Mouse (Mus musculus) embryo, embryonic 11 days (tissue): ENCODE measurements around the gene Gm45618.
A peak's percentile ranks its signal among the peaks of the same experiment; 100 is the strongest.
"Not testable (repeated sequence)": the region's sequence is repeated elsewhere in the genome, so short reads cannot be mapped to it uniquely, and the experiment has no call there.

Source experiments
- DNase-seq: peaks from one replicate; pipeline ENCODE4 v3.0.0-alpha.2; 2015

The Gm45618 gene

GRCm38 (mm10) chr7:142120629-142121028, at the start of gene Gm45618:
Gene Gm45618, minus strand, starts transcription at chr7:142120729.
- not testable (repeated sequence) for DNase-seq

DNA sequence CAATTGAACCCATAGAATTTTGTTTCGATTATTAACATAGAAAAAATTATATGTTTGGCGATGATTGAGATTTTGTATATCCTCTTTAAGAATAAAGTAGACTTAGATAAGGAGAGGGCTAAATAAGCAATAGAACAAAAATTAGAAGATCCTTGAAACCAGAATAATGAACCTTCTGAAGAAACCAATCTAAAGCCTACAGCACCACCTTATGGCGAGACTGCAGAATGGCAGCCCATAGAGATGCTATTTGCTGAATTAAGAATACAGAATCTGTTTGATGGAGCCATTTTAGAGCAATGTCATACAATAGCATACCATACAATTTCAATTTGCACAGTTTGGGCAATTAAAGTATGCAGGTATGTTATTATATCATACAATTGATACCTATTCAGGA, 49.3 kb upstream of the Gm45618 start:
- peak; percentile 55 for DNase-seq

DNA sequence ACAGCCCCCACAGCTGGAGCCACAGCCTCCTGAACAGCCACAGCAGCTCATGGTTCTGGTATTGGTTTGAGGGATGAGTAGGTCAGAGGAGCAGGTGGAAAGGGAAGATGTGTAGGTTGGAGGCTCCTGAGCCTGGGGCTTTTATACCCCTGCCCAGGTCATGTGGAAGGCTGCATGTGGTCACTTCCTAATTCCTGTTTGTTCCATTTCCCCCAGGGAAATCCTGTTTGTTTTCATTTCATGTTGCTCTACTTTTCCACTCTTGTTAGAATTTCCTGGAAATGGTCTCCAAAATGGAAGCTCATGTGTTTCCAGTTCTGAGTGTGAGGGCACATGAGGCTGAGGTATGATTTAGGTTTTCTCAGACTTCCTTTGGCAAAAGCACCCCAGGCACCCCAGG, 45.1 kb upstream of the Gm45618 start, which contains the start of gene Gm4553:
Gene Gm4553 (minus strand): TSS at position 101 of the 400 bp plus-strand sequence.
- not testable (repeated sequence) for DNase-seq

DNA sequence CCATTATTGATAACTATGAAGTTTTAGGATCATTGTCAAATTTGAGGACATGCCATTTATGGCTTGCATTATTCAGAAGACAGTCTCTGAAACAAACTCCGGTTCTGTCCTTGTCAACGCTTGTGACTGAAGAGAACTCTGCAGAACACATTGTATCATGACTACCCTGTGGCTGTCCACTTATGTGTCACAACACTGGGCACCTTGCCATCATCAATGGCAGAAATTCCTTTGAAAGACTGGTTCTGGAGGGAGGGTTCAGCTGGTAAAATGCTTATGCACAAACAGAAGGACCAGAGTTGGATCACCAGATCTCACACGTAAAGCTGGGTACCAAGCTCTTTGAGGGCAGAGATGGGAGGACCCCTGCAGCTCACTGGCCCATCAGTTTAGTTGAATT, 38.8 kb upstream of the Gm45618 start:
- no peak for DNase-seq

- DNase-seq: not testable (repeated sequence)
Observed at GRCm38 (mm10) chr7:142157013-142157412, 36.5 kb upstream of the Gm45618 start, which contains the start of gene Gm29735. Gene Gm29735, minus strand, starts transcription at chr7:142157113.

DNA sequence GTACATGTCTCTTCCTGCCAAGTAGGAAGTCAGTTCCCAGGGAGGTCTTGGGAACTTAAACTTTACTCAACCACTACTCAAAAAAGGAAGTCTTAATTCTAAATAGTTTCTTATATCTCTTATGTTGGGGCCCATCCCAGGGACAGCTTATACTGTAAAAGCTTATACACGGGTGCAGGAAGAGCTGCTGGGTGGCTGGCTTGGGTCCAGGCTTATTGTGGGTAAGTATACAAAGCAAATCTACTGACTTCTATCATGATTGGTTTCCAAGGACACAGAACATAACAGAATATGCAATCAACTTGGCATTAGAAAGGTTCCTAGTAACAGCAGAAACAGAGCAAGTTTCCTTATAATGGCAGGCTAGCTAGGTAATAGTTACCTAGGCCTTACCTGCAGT, 34.8 kb upstream of the Gm45618 start:
- no peak for DNase-seq

- DNase-seq: no peak
Observed at GRCm38 (mm10) chr7:142152191-142152590, 31.7 kb upstream of the Gm45618 start.

DNA sequence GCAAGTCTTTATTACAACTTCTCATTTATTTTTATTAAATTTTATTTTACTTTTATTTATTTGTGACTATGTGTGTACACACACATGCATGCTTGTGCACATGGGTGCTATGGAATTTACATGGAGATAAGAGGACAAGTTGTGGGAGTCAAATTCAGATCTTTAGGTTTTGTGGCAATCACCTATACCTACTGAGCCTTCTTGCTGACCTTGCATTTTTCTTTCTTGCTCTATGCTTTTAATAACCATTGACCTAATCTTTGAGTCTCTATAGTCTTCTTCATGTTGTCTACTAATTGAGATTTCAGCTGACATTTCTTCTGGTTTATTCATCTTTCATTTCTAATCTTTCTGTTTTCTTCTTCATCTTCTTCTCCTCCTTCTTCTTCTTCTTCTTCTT, 28.1 kb upstream of the Gm45618 start:
- DNase-seq: no peak

DNA sequence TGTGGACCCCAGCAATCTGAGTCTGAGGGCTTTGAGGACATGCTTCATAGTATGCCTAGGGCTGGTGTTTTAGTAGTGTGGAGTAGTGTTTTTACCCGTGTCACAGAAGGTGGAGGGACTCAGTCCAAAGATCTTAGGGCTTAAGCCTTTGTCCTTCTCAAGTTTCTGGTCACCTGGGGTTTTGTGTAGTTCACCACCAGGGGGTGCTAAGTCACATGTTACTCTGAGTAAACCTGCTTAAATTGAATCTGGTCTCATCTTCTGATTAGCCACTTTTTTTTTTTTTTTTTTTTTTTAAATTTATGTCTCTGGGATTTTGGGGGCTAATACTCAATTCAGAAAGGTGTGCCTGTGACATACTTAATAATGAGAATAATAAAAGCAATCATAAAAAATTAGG, 25.5 kb upstream of the Gm45618 start:
- peak; percentile 86 for DNase-seq

DNA sequence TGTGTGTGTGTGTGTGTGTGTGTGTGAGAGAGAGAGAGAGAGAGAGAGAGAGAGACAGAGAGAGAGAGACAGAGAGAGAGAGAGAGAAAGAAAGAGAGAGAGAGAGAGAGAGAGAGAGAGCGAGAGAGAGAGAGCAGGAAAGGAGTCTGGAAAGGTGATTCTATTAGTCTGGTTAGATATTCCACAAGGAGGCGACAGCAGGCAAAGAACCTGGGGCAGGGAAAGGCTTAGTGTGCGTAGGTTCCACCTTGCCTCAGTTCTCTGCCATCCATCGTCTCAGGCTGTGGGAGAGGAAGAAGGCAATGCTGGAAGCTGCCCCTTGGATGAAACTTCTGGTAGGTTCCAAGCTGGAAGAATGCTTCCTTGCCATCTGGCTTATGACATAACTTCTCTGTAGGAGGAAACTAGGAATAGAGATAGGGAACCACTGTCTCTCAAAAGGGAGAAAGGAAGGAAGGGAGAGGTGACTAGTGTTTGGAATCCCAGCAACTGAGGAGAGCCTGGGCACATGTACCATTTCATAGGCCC, 24.9 kb upstream of the Gm45618 start:
- peak; percentile 8 for DNase-seq

DNA sequence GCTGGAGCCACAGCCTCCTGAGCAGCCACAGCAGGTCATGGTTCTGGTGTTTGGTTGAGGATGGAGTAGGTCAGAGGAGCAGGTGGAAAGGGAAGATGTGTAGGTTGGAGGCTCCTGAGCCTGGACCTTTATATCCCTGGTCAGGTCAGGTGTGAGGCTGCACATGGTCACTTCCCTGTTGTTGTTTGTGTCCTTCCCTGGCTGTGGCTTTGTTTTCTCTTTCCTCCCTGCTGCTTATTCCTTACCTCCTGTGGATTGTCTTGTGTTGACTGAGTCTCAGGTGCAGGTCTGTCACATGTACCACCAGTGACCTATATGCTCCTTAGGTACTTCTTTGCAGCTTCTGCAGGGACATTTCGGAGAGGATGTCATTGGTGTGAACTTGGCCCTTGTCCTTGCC, 24.0 kb upstream of the Gm45618 start, which contains the start of gene Gm45337:
Gene Gm45337 (minus strand): TSS at position 101 of the 400 bp plus-strand sequence.
- DNase-seq: no peak

GRCm38 (mm10) chr7:142143506-142144010, 23.0 kb upstream of the Gm45618 start:
- DNase-seq: not testable (repeated sequence)

DNA sequence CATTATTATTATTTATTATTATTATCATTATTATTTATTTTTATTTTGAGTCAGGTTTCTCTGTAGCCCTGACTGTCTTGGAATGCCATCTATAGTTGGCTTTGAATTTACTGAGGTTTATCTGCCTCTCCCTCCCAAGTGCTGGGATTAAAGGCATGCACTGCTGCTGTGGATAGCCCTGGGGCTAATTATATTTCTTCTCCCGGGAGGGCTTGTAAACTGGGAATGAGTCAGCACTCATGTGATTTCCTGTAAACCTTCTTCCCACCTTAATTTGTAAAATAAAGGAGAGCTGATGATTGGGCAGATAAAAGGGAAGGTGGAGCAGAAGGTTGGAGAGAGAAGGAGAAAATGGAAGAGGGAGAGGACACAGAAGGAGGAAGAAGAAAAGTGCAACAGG, 20.2 kb upstream of the Gm45618 start:
- no peak for DNase-seq

DNA sequence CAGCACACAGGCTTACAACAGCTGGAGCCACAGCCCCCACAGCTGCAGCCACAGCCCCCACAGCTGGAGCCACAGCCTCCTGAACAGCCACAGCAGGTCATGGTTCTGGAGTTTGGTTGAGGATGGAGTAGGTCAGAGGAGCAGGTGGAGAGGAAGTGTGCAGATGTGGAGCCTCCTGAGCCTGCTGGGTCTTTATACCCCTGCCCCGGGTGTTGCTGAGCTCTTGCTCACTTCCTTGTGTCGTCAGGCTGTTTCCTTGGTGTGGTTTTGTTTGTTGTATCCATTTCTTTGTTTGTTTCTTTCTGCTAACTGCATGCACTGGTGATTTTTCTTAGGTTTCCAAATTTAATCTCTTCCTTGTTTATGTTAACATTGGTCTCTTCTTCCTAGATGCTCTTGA, 15.4 kb upstream of the Gm45618 start, which contains the start of gene Gm39115:
Gene Gm39115 (minus strand): TSS at position 101 of the 400 bp plus-strand sequence.
- not testable (repeated sequence) for DNase-seq

- peak; percentile 12 for DNase-seq
Observed at GRCm38 (mm10) chr7:142134206-142134995, 13.9 kb upstream of the Gm45618 start.

DNA sequence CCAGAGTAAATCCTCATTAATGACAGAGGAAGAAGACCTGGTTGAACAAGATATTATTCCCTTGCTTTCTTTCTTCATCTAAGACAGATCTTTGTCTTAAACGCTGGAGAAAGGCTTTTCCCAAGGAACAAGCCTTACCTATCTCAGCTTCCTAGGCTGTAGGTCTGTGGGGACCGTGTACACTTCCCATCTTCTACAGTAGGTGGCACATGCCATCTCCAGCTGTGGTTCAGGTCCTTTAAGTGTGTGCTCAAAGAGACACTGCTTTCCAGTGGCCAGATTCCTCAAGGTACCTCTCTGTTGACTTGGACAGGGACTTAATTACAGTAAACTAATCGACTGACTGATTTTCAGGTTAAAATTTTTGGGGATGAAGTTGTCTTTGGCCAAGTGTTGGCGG, 8.3 kb upstream of the Gm45618 start:
- no peak for DNase-seq

DNA sequence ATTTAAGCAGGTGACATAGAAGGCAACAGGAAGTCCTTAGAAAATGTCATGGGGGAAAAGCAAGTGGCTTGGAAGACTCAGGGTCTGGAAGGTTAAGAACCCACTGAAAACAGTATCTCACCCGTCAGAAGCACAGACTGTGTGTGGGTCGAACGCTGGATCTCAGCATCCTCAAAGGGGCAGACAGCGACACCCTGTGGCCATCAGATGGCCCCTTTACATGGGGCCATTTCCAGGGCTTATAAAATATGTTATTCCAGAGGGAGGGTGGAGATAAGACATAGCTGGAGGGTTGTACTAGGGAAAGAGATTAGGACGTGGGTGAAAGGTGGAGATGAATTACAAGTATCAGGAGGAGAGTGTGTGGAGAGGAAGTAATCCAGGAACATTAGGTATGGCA, 897 bp downstream of the Gm45618 start:
- DNase-seq: peak; percentile 47

GRCm38 (mm10) chr7:142104747-142105146, 15.8 kb downstream of the Gm45618 start:
- DNase-seq: no peak

DNA sequence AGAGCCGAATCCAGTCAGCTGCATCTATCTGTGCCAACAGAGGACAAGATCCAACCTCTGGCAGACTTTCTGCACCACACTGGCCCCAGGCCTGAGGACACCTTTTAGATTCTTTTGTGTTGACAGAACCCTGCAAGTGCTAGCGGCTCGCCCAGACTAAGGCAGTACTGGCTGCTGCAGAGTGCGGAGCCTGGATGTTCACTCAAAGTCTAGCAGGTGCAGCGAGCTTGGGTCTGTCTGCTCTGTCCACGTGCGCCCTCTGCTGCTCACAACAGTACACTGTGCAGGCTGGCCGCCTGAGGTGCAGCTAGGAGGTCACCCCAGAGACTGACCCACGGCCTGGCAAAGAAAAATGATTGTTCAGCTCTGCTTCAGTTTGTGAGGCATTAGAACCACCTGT, 22.8 kb downstream of the Gm45618 start:
- peak; percentile 88 for DNase-seq

DNA sequence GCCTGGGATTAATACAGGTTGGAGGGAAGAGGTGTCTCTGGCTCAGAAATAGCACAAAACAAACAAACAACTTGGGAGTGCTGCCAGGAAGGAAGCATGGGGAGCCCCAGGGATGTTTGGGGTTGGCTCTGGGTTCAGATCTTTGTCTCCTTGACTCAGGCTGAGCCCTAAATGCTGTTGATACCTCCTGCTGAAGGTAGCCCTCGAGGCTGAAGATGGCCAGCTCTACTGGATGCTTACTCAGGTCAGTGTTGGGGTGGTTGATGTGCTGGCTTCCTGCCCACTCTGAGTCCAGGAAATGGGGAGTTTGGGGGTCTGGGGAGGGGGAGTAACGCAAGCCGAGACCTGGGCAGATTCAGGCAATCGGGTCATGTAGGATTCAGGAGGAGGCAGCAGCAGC, 23.8 kb downstream of the Gm45618 start:
- no peak for DNase-seq

DNA sequence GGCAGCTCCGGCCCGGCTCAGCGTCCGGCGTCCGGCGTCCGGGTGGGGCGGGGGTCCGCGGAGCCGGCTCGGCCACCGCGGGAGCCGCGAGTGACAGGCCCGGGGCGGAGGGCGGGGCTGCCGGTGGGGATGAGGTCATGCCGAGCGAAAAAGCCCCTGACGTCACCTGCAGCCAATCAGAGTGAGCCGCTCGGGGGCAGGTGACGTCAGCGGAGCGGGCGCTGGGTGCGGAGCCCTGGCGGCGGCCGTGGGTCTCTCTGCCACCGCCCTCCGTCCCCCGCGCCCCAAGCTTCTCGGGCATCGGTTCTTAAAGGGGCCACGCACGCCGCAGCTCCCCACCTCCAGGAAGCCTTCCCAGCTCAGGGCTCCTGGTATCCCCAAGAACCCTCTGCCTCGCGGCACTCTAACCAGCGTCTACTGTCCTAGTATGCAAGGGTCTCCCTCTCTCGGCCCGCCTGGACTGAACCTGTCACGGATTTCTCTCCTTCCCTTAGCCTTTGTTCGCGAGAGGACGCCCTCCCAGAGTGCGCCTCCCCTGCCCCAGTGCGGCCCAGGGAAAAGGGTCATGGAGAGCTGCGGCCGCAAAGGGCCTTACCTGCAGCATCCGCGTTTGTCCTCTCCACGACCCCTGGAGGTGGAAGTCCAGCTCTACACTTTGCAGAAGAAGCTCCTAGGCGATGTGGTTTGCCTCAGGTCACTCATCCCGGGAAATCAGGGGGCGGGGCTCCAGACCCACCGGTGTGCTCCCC, 25.2 kb downstream of the Gm45618 start, which contains the start of gene Dusp8:
Gene Dusp8 (minus strand): TSS at position 661 of the 749 bp plus-strand sequence.
- peak; percentile 93 for DNase-seq

DNA sequence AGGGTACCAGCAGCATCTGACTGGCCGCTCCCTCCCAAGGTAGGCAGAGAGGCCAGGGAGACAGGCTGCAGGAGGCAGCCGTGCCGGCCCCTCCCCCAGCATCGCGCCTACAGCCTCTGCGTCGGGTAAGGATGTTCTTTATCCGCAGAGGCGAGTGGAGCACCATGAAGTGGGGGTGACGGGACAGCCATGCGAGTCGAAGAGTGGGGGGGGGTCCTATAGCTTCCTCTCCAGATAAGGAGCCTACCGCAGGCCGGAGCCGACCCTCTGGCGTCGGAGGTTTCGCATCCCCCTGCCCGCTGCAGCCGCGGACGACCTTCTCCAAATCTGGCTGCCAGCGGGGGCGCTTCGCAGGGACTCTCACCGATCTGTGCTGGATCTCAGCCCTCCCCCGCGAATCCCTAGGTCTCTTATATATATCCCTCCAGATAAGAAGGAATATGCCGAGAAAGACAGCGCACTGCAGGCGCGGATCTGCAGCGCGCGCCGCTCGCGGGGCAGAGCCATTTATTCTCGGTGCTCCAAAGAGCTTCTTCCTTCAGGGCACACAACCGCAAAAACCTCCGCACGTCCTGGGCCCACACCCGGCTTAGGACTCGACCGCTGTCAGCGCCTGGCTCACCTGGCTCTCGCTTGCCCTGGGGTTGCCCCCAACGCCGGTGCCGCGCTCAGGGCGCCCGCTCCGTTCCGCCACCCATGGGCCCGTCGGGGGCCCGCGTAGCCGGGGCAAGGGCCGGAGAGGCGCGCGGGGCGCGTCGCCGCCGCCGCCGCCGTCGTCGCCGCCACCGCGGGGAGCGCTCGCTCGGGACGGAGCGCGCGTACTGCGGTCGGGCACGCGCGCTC, 26.0 kb downstream of the Gm45618 start:
- DNase-seq: peak; percentile 51
